Mouse (Mus musculus) cerebellum, adult 2 months (tissue): ENCODE data around the gene C1qtnf2.

Experiments
- CTCF ChIP-seq: fragments of 200-500 bp; IDR thresholded peaks from 2 replicates; pipeline ENCODE4 v1.5.1; 2011; ENCODE audit warnings: low read depth, mild to moderate bottlenecking, control low read depth, low read length, moderate library complexity, borderline replicate concordance; ENCODE audit not compliant: insufficient read depth
- POLR2A ChIP-seq: fragments of 200-500 bp; IDR thresholded peaks from 2 replicates; pipeline ENCODE4 v1.6.1; 2011; ENCODE audit warnings: low read length, control low read depth, borderline replicate concordance; ENCODE audit not compliant: insufficient read depth

- TF ChIP-seq CTCF (no peak), POLR2A (no peak)
These were observed 49.7 kb upstream of the C1qtnf2 start for GRCm38 (mm10) chr11:43424386-43424785.
